Mouse (Mus musculus) bone marrow macrophage, adult 2 months (primary cell): ENCODE measurements around the gene Klf2. TPM values are rescaled to one million over a fixed set of nuclear protein-coding genes. Genes with fewer than 3 reads are reported as not detected.

Experiments
- H3K27ac ChIP-seq: 2 replicates; pipeline ENCODE4 v1.5.1; 2012; ENCODE audit warnings: low read depth, low read length; ENCODE audit not compliant: insufficient read depth
- H3K4me1 ChIP-seq: 2 replicates; pipeline ENCODE4 v1.6.1; 2012; ENCODE audit warnings: low read length; ENCODE audit not compliant: control insufficient read depth, insufficient read depth
- H3K4me3 ChIP-seq: 2 replicates; pipeline ENCODE4 v1.5.1; 2012; ENCODE audit warnings: mild to moderate bottlenecking, low read length, moderate library complexity; ENCODE audit not compliant: insufficient read depth
- CTCF ChIP-seq: IDR thresholded peaks from 2 replicates; pipeline ENCODE4 v1.5.1; 2012; ENCODE audit warnings: low read depth, mild to moderate bottlenecking, low read length, moderate library complexity
- POLR2A ChIP-seq: IDR thresholded peaks from 2 replicates; pipeline ENCODE4 v1.6.1; 2012; ENCODE audit warnings: mild to moderate bottlenecking, low read depth, low read length, borderline replicate concordance
- polyA plus RNA-seq: library from polyadenylated mRNA; stranded (reverse); fragments of >200 nt; gene quantifications from 2 replicates; pipeline ENCODE4 v1.2.4, GENCODE M21; 2012; ENCODE audit not compliant: missing spikeins, insufficient read depth, insufficient read length

Klf2 gene
- polyA plus RNA-seq, 1 experiment: 34.3 TPM

DNA sequence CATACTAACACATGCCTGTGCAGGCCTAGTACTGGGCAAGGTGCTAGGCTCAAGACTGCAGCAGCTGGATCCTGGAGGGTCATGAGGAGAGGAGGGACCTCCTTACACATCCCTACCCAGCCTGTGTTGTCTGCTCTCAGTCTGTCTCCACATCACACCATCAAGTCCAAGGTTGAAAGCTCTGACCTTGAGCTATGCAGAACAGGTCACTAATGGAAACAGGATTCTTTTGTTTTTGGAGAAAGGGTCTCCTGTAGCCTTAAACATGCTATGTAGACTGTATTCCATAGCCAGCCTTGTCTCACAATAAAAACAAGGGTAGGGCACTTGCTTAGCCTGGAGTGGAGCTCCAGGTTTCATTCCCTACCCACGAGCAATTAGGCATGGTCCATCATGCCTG, 30.1 kb downstream of the Klf2 start:
- peaks cover 38% of the 10 kb centered on the region for H3K4me1 ChIP-seq
- H3K27ac ChIP-seq: no peak overlapping the region
- no peak for TF ChIP-seq POLR2A
- no peak for TF ChIP-seq CTCF
- no peak overlapping the region for H3K4me3 ChIP-seq

GRCm38 (mm10) chr8:72349838-72350237, 31.0 kb downstream of the Klf2 start:
- Histone ChIP-seq H3K4me1 (peaks cover 38% of the 10 kb centered on the region), H3K4me3 (no peak overlapping the region), H3K27ac (peak overlapping the region; percentile 77)
- TF ChIP-seq CTCF: no peak
- TF ChIP-seq POLR2A: no peak

DNA sequence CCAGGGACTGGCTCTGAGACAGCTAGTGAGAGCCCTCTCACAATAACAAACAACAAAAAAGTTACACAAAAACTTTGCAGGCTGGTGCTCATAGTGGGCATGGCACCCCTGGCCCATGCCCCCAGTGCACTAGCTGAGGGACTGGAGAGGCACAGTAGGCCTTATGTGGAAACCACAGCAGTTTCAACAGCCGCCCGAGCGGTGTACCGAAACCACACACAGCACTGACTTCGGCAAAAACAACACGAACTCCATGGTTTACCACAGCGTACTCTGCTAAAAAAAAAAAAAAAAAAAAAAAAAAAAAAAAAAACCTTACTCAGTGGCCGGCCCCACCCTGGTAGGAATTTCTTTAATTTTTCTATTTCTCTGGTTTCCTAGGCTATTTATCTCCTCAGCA, 31.9 kb downstream of the Klf2 start:
- Histone ChIP-seq H3K4me1 (peaks cover 38% of the 10 kb centered on the region), H3K27ac (peak overlapping the region; percentile 77), H3K4me3 (no peak overlapping the region)

DNA sequence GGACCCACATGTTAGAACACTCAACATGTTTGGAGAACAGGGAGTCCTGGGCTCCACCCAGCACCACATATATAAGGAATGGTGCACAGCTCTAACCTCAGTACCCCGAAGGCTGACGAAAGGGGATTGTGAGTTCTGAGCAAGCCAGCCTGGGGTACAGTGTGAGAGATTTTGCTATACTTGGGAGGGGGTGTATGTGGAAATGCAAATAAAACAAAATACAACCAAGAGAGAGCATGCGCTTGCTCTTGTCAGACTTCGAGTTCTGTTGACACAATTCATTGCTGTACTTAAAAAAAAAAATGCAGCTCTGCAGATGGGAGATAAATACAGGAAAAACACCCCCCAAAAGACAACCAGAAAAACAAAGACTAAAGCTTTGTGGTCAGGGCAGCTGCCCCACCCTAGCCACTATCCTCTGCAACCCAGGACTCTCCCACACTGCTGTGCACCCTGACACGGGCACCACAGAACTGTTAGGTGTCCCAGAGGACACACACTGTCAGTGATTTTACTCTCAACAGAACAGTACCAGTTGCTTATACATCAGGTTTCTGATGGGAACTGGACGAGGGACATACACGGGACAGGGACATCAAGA, 32.7 kb downstream of the Klf2 start:
- Histone ChIP-seq H3K4me3 (no peak overlapping the region), H3K27ac (no peak overlapping the region), H3K4me1 (peaks cover 38% of the 10 kb centered on the region)
- TF ChIP-seq CTCF: no peak

More for the DNA sequence above, 31.9 kb downstream of the Klf2 start:
- TF ChIP-seq CTCF: no peak
- no peak for TF ChIP-seq POLR2A

DNA sequence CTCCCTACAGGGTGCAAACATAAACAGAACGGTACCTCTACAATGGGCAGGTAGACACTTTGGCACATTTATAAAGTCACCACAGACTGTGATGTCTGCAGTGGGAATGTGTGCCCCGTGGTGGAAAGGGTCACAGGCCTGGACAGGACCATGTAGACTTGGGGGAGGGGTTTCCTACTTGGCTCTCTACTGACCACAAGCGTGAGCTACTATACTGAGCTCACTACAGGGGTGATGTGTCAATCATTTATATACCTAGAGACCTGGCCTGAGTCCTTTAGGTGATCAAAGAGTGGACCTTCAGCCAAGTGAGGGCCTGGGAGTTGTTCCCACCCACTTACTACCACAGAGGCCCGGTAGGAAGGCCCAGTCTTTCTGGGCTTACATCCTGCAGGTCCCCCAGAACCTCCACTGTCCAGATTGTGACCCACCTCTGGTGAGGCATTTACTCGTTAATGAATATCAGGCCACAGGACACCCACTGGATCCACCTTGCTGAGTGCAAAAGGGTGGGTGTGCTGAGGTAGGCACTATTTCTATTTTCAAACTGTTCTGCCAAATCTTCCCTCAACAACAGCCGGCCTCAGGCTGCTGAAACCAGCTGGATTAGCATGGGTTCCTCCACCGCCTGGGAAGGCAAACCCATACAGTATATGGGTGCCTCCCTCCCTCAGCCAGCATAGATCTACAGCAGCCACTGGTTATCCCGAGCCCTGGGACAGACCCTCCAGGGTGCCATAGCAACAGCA, 34.3 kb downstream of the Klf2 start:
- TF ChIP-seq CTCF (no peak), POLR2A (no peak)
- no peak overlapping the region for H3K4me3 ChIP-seq
- no peak overlapping the region for H3K27ac ChIP-seq
- H3K4me1 ChIP-seq: peaks cover 35% of the 10 kb centered on the region

DNA sequence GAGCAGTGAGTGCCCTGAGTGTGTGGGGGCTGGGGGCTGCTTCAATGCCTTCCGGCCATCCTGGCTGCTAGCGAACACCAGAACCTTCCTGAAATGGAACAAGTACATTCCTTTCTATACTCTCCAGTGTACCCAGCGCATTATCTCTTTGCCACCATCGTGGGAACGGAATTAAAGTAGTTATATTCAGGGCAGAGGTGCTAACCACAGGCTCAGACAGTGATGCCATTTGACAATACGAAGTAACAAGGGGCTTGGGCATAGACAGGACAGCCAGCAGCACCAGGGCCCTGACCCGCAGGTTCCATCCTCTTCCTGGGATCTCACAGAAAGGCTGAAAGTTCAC, 34.8 kb downstream of the Klf2 start:
- H3K4me1 ChIP-seq: peaks cover 30% of the 10 kb centered on the region
- TF ChIP-seq POLR2A (no peak), CTCF (no peak)
- no peak overlapping the region for H3K4me3 ChIP-seq
- H3K27ac ChIP-seq: no peak overlapping the region

- Histone ChIP-seq H3K27ac (no peak overlapping the region), H3K4me3 (no peak overlapping the region), H3K4me1 (peaks cover 24% of the 10 kb centered on the region)
- no peak for TF ChIP-seq POLR2A
- no peak for TF ChIP-seq CTCF
Measured at GRCm38 (mm10) chr8:72354272-72354671, 35.4 kb downstream of the Klf2 start.

- Histone ChIP-seq H3K4me1 (peaks cover 3% of the 10 kb centered on the region), H3K27ac (no peak overlapping the region), H3K4me3 (no peak overlapping the region)
- TF ChIP-seq POLR2A (no peak), CTCF (no peak)
Measured at GRCm38 (mm10) chr8:72356593-72356992, 37.8 kb downstream of the Klf2 start.

- Histone ChIP-seq H3K4me1 (no peaks in the 10 kb centered on the region), H3K27ac (no peak overlapping the region), H3K4me3 (no peak overlapping the region)
- TF ChIP-seq POLR2A (no peak), CTCF (no peak)
Measured at GRCm38 (mm10) chr8:72360162-72360561, 41.3 kb downstream of the Klf2 start.

GRCm38 (mm10) chr8:72362754-72363153, 43.9 kb downstream of the Klf2 start:
- H3K27ac ChIP-seq: no peak overlapping the region
- no peak for TF ChIP-seq CTCF
- no peak for TF ChIP-seq POLR2A

More at GRCm38 (mm10) chr8:72362754-72363153, 43.9 kb downstream of the Klf2 start:
- H3K4me3 ChIP-seq: no peak overlapping the region
- no peaks in the 10 kb centered on the region for H3K4me1 ChIP-seq
